Mouse (Mus musculus): ENCODE results near the gene Evc2.

GRCm38 (mm10) chr5:37442767-37443166 is 104.5 kb downstream of the Evc2 start:
- TF ChIP-seq CTCF (IDR thresholded peaks at IDR 0.05) (no peak), EP300 (IDR thresholded peaks at IDR 0.05) (no peak)
